Mouse (Mus musculus) heart, embryonic 12.5 days (tissue): ENCODE measurements around the gene Cox15. TPM values are rescaled to one million over a fixed set of nuclear protein-coding genes. Genes with fewer than 3 reads are reported as not detected.
A peak's percentile ranks its signal among the peaks of the same experiment; 100 is the strongest.

Source experiments
- ATAC-seq: fragments of 200-750 bp; cut with Nextera tagmentation; 2 replicates; pipeline ENCODE4 v1.8.0; 2017; ENCODE audit warnings: moderate TSS enrichment, moderate library complexity; ENCODE audit not compliant: insufficient number of reproducible peaks, low FRiP score
- H3K27ac ChIP-seq: fragments of 300-500 bp; sonication (generic); 2 replicates; pipeline ENCODE4 v1.5.1; 2016; ENCODE audit warnings: mild to moderate bottlenecking, moderate library complexity; ENCODE audit not compliant: poor library complexity, severe bottlenecking
- H3K27me3 ChIP-seq: fragments of 300-500 bp; sonication (generic); replicated peaks from 2 replicates; pipeline ENCODE4 v1.6.1; 2016; ENCODE audit warnings: mild to moderate bottlenecking, moderate library complexity
- H3K36me3 ChIP-seq: fragments of 300-500 bp; sonication (generic); 2 replicates; pipeline ENCODE4 v1.6.1; 2016; ENCODE audit warnings: mild to moderate bottlenecking, moderate library complexity
- H3K4me1 ChIP-seq: fragments of 300-500 bp; sonication (generic); replicated peaks from 2 replicates; pipeline ENCODE4 v1.6.1; 2016; ENCODE audit warnings: mild to moderate bottlenecking
- H3K4me2 ChIP-seq: fragments of 300-500 bp; sonication (generic); 2 replicates; pipeline ENCODE4 v1.6.1; 2016; ENCODE audit warnings: mild to moderate bottlenecking, moderate library complexity
- H3K4me3 ChIP-seq: fragments of 300-500 bp; sonication (generic); 2 replicates; pipeline ENCODE4 v1.5.1; 2016; ENCODE audit warnings: mild to moderate bottlenecking
- H3K9ac ChIP-seq: fragments of 300-500 bp; sonication (generic); 2 replicates; pipeline ENCODE4 v1.6.1; 2016; ENCODE audit warnings: mild to moderate bottlenecking, moderate library complexity
- H3K9me3 ChIP-seq: fragments of 300-500 bp; sonication (generic); replicated peaks from 2 replicates; pipeline ENCODE4 v1.6.1; 2016; ENCODE audit warnings: mild to moderate bottlenecking, moderate library complexity
- WGBS: fragments of 180-500 bp; shearing (Covaris S2); methylation state at CpG from one replicate; pipeline ENCODE4 v1.1.7; 2016; 5-methylcytosine and 5-hydroxymethylcytosine counted together
- polyA plus RNA-seq: library from polyadenylated mRNA; unstranded; fragments of >200 nt; fragmentation: Nextera tagmentation; extraction: Ambion mirVana; gene quantifications from 2 replicates; pipeline ENCODE4 v1.2.1, GENCODE M21; 2016

Gene Cox15
- polyA plus RNA-seq, 1 experiment from 2014 or later: 13.0 TPM

DNA sequence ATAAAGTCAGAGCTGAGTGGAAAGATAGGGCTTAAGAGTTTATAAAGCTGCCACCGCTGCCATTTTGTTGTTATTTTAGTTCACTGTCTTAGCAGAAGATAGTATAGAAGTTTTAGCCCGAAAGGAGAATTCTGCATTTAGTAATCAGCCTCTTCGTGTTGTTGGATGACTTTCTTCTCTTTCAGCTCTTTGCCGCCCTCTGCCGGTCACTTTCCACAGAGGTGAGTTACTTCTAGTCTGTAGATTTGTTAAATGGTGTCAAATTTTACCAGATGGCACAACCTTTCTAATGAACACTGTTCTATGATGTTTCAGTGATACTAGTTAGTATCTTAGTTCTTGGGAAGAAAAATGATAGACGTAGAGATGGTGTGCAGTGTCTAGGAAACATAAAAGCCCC, 7.7 kb upstream of the Cox15 start:
- Histone ChIP-seq H3K4me1 (no peaks in the 10 kb centered on the region), H3K9ac (no peak overlapping the region), H3K4me3 (no peak overlapping the region), H3K36me3 (no peaks in the 10 kb centered on the region), H3K27me3 (no peaks in the 10 kb centered on the region), H3K27ac (no peak overlapping the region), H3K4me2 (no peak overlapping the region), H3K9me3 (no peaks in the 10 kb centered on the region)
- ATAC-seq: no peak
- WGBS: 20% methylated on average over 6 of the region's 6 CpGs

DNA sequence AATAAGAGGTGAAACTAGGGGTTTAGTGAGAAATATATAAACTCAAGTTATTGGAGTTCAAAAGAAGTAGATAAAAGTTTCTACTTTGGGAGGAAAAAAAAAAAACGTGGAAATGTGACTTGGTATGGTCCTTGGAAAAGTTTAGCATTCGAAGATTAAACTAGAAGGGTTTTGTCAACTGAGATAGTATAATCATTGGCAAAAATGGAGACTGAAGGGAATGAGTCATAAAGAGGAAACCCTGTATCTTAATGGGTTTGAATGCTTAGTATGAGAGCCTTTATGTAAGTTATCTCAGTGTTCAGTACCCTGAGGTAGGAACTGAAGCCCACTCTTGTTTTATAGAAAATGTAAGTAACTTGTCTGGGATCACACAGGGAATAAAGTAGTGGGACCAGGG, 2.1 kb upstream of the Cox15 start:
- no peak for ATAC-seq
- no peak overlapping the region for H3K4me2 ChIP-seq
- peaks cover 15% of the 10 kb centered on the region for H3K36me3 ChIP-seq
- H3K9ac ChIP-seq: no peak overlapping the region
- H3K27ac ChIP-seq: no peak overlapping the region
- H3K4me1 ChIP-seq: peaks cover 10% of the 10 kb centered on the region; the same call in 1 of the 2 replicates
- H3K4me3 ChIP-seq: no peak overlapping the region
- no peaks in the 10 kb centered on the region for H3K9me3 ChIP-seq
- no peaks in the 10 kb centered on the region for H3K27me3 ChIP-seq
- 49% methylated on average over 2 of the region's 2 CpGs for WGBS

DNA sequence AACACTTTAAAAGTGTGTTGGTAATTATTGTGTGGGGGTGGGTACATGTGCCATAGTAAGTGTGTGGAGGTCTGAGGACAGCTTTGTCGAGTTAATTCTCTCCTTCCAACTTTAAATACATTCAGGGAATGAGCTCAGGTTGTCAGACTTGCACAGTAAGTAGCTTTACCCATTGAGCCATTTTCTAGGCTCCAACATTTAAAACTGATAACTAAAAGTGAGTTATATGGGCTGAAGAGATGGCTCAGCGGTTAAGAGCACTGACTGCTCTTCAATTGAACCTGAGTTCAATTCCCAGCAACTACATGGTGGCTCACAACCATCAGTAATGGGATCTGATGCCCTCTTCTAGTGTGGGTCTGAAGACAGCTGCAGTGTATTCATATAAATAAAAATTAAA, 1.4 kb upstream of the Cox15 start:
- H3K4me2 ChIP-seq: no peak overlapping the region
- no peak overlapping the region for H3K4me3 ChIP-seq
- H3K27ac ChIP-seq: no peak overlapping the region
- no peaks in the 10 kb centered on the region for H3K27me3 ChIP-seq
- 74% methylated on average over 2 of the region's 2 CpGs for WGBS
- ATAC-seq: no peak
- H3K9ac ChIP-seq: no peak overlapping the region
- H3K4me1 ChIP-seq: peaks cover 10% of the 10 kb centered on the region; the same call in 1 of the 2 replicates
- H3K9me3 ChIP-seq: no peaks in the 10 kb centered on the region
- peaks cover 16% of the 10 kb centered on the region for H3K36me3 ChIP-seq

GRCm38 (mm10) chr19:43753226-43753835, 531 bp upstream of the Cox15 start:
- WGBS: under 1% methylated on average over 23 of the region's 24 CpGs
- H3K9ac ChIP-seq: peak overlapping the region; percentile 82
- H3K27ac ChIP-seq: peak overlapping the region; percentile 92
- peaks cover 24% of the 10 kb centered on the region for H3K36me3 ChIP-seq
- H3K4me3 ChIP-seq: peak overlapping the region; percentile 74
- H3K4me2 ChIP-seq: peak overlapping the region; percentile 61
- no peaks in the 10 kb centered on the region for H3K27me3 ChIP-seq
- ATAC-seq: peak; percentile 87
- H3K9me3 ChIP-seq: no peaks in the 10 kb centered on the region
- peaks cover 11% of the 10 kb centered on the region; the same call in 1 of the 2 replicates for H3K4me1 ChIP-seq

- Histone ChIP-seq H3K36me3 (peaks cover 54% of the 10 kb centered on the region), H3K9ac (no peak overlapping the region), H3K27ac (no peak overlapping the region), H3K27me3 (no peaks in the 10 kb centered on the region), H3K4me1 (peaks cover 14% of the 10 kb centered on the region; the same call in 1 of the 2 replicates), H3K9me3 (no peaks in the 10 kb centered on the region), H3K4me3 (no peak overlapping the region), H3K4me2 (no peak overlapping the region)
- no peak for ATAC-seq
- 96% methylated on average over 2 of the region's 2 CpGs for WGBS
Observed at GRCm38 (mm10) chr19:43750008-43750407, 2.8 kb downstream of the Cox15 start.

- H3K9me3 ChIP-seq: no peaks in the 10 kb centered on the region
- no peak overlapping the region for H3K4me3 ChIP-seq
- H3K27ac ChIP-seq: no peak overlapping the region
- no peaks in the 10 kb centered on the region for H3K27me3 ChIP-seq
- WGBS: 60% methylated on average over 4 of the region's 4 CpGs
- H3K36me3 ChIP-seq: peaks cover 68% of the 10 kb centered on the region
- H3K4me1 ChIP-seq: peaks cover 11% of the 10 kb centered on the region; the same call in 1 of the 2 replicates
- ATAC-seq: peak; percentile 36; the same call in 1 of the 2 replicates
- H3K9ac ChIP-seq: no peak overlapping the region
- no peak overlapping the region for H3K4me2 ChIP-seq
Observed at GRCm38 (mm10) chr19:43747877-43748276, 4.9 kb downstream of the Cox15 start.

DNA sequence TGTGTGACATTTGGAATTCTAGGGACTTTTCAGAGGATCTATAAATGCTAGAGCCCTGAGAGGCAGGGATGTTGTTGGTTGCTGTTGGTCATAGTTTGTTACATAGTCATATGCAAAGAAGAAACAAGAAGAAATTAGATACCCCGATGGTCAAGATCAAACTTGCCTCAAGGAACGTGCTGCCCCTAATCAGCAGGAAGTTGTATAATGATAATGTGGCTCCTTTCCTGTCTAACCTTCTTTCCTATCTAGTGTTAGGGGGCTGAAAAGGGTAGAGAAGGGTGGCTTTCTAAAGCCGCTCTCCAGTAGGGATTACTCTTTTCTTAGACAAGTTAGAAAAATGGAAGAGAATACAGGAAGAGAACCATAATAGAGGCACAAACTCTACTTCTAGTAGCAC, 7.1 kb downstream of the Cox15 start:
- no peak overlapping the region for H3K4me3 ChIP-seq
- no peaks in the 10 kb centered on the region for H3K27me3 ChIP-seq
- no peak for ATAC-seq
- no peak overlapping the region for H3K4me2 ChIP-seq
- peaks cover 78% of the 10 kb centered on the region for H3K36me3 ChIP-seq
- WGBS: 62% methylated on average over 3 of the region's 3 CpGs
- no peak overlapping the region for H3K27ac ChIP-seq
- H3K9ac ChIP-seq: no peak overlapping the region
- no peaks in the 10 kb centered on the region for H3K9me3 ChIP-seq
- H3K4me1 ChIP-seq: peaks cover 3% of the 10 kb centered on the region; the same call in 1 of the 2 replicates

DNA sequence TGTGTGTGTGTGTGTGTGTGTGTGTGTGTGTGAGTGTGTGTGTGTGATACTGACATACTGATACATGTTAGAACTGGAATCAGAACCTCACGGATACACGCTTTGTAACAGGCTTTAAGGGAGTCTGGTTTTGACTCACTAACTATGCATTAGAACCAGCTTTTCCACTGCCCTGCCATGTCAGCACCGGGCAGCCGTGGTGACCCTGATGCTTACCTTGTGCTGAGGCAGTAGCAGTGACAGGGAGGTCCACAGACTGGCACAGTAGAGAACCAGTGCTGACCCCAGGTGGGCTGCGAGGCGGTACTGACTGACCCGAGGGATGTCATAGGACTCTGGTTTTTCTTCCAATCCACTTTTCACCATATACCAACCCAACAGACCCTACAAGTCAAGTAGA, 9.4 kb downstream of the Cox15 start:
- H3K27ac ChIP-seq: no peak overlapping the region
- H3K4me3 ChIP-seq: no peak overlapping the region
- no peaks in the 10 kb centered on the region for H3K9me3 ChIP-seq
- no peak overlapping the region for H3K9ac ChIP-seq
- no peak for ATAC-seq
- H3K4me2 ChIP-seq: no peak overlapping the region
- H3K36me3 ChIP-seq: peaks cover 80% of the 10 kb centered on the region
- peaks cover 3% of the 10 kb centered on the region; the same call in 1 of the 2 replicates for H3K4me1 ChIP-seq
- 90% methylated on average over 7 of the region's 7 CpGs for WGBS
- H3K27me3 ChIP-seq: no peaks in the 10 kb centered on the region

DNA sequence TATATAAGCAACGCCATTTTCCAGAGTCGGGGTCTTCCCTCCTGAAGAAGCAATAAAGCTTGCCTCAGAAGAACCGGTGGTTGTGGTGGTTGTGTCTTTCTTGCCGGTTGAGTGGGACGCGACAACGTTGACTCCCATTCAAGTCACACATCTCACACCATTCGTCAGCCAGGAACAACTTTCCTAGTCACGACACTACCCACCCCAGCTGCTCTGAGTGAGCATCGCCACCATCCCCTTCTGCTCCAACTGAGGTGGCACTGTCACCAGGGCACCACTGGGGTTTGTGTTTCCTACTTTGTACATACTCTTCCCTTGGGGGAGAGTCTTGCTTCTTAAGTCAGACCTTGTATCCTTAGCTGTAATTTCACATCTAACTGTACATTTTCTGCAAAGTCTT, 14.4 kb downstream of the Cox15 start:
- Histone ChIP-seq H3K4me3 (no peak overlapping the region), H3K4me2 (no peak overlapping the region), H3K4me1 (no peaks in the 10 kb centered on the region), H3K9me3 (no peaks in the 10 kb centered on the region), H3K27me3 (no peaks in the 10 kb centered on the region), H3K9ac (no peak overlapping the region), H3K27ac (no peak overlapping the region), H3K36me3 (peaks cover 80% of the 10 kb centered on the region)
- WGBS: 93% methylated on average over 10 of the region's 10 CpGs
- no peak for ATAC-seq

DNA sequence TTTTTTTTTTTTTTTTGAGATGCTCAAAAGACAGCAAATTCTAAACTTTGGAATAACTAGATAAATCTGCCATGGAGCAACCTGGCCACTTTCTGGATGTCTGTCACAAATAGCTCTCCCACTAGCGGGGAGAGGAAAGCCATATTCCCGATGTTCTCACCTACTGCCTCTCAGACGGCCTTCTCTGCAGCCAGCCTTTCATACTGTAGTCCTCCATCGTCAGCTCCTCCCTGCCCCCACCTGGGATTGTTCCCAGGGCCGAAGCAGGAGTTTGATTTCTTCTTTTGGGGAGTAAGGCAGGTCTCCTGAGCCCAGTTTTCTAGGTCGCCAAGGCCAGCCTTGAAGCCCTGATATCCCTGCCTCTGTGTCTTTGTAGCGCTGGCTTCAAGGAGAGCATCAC, 21.6 kb downstream of the Cox15 start:
- no peaks in the 10 kb centered on the region for H3K9me3 ChIP-seq
- H3K4me2 ChIP-seq: no peak overlapping the region
- no peak overlapping the region for H3K9ac ChIP-seq
- 57% methylated on average over 7 of the region's 7 CpGs for WGBS
- no peak overlapping the region for H3K4me3 ChIP-seq
- H3K27me3 ChIP-seq: peaks cover 10% of the 10 kb centered on the region
- H3K27ac ChIP-seq: no peak overlapping the region
- 0 out of 2 replicates have a peak, but pooled peaks cover 10% of the 10 kb centered on the region for H3K4me1 ChIP-seq
- ATAC-seq: no peak
- peaks cover 45% of the 10 kb centered on the region for H3K36me3 ChIP-seq

GRCm38 (mm10) chr19:43730037-43730428, 22.8 kb downstream of the Cox15 start:
- H3K9ac ChIP-seq: 0 out of 2 replicates have a peak overlapping the region, but pooled peaks have one; percentile 22
- H3K36me3 ChIP-seq: peaks cover 47% of the 10 kb centered on the region
- WGBS: 29% methylated on average over 8 of the region's 8 CpGs
- H3K27ac ChIP-seq: no peak overlapping the region
- ATAC-seq: no peak
- H3K4me2 ChIP-seq: peak overlapping the region; percentile 67
- H3K9me3 ChIP-seq: no peaks in the 10 kb centered on the region
- peaks cover 14% of the 10 kb centered on the region for H3K27me3 ChIP-seq
- peak overlapping the region; percentile 33 for H3K4me3 ChIP-seq
- 0 out of 2 replicates have a peak, but pooled peaks cover 10% of the 10 kb centered on the region for H3K4me1 ChIP-seq
